Mouse (Mus musculus): ENCODE data around the gene Chmp5.
"Not testable (repeated sequence)": the region's sequence is repeated elsewhere in the genome, so short reads cannot be mapped to it uniquely, and the experiment has no call there.

Gene Chmp5

GRCm38 (mm10) chr4:40948160-40948708 lies at the start of gene Chmp5, which contains the start of gene Bag1:
TSS of gene Chmp5 (plus strand) at chr4:40948407.
TSS of gene Bag1 (minus strand) at chr4:40948294.
- DNase-seq (ENCODE audit: low read depth, low spot score): peak; percentile 99

GRCm38 (mm10) chr4:40898476-40899044 lies 49.6 kb upstream of the Chmp5 start:
- DNase-seq (ENCODE audit: low read depth, low spot score): no peak

- no peak for DNase-seq (ENCODE audit: low read depth, low spot score)
Measured at GRCm38 (mm10) chr4:40899264-40899663, 48.9 kb upstream of the Chmp5 start.

- DNase-seq (ENCODE audit: low read depth, low spot score): no peak
Measured at GRCm38 (mm10) chr4:40900071-40900470, 48.1 kb upstream of the Chmp5 start.

GRCm38 (mm10) chr4:40900612-40901011 lies 47.6 kb upstream of the Chmp5 start:
- no peak for DNase-seq (ENCODE audit: low read depth, low spot score)

GRCm38 (mm10) chr4:40906298-40906697 lies 41.9 kb upstream of the Chmp5 start:
- peak; percentile 12 for DNase-seq (ENCODE audit: low read depth, low spot score)

GRCm38 (mm10) chr4:40908261-40908969 lies 39.8 kb upstream of the Chmp5 start:
- no peak for DNase-seq (ENCODE audit: low read depth, low spot score)

GRCm38 (mm10) chr4:40914287-40914867 lies 33.8 kb upstream of the Chmp5 start:
- DNase-seq (ENCODE audit: low read depth, low spot score): no peak

GRCm38 (mm10) chr4:40915947-40916346 lies 32.3 kb upstream of the Chmp5 start:
- no peak for DNase-seq (ENCODE audit: low read depth, low spot score)

GRCm38 (mm10) chr4:40916592-40917155 lies 31.5 kb upstream of the Chmp5 start:
- no peak for DNase-seq (ENCODE audit: low read depth, low spot score)

- no peak for DNase-seq (ENCODE audit: low read depth, low spot score)
Measured at GRCm38 (mm10) chr4:40919785-40920184, 28.4 kb upstream of the Chmp5 start, which contains the start of gene Spink4. TSS of gene Spink4 (plus strand) at chr4:40920052.

GRCm38 (mm10) chr4:40920576-40920975 lies 27.6 kb upstream of the Chmp5 start:
- DNase-seq (ENCODE audit: low read depth, low spot score): peak; percentile 41

- DNase-seq (ENCODE audit: low read depth, low spot score): no peak
Measured at GRCm38 (mm10) chr4:40921288-40921687, 26.9 kb upstream of the Chmp5 start.

GRCm38 (mm10) chr4:40923087-40923651 lies 25.0 kb upstream of the Chmp5 start:
- DNase-seq (ENCODE audit: low read depth, low spot score): no peak

- no peak for DNase-seq (ENCODE audit: low read depth, low spot score)
Measured at GRCm38 (mm10) chr4:40925568-40925967, 22.6 kb upstream of the Chmp5 start.

GRCm38 (mm10) chr4:40929046-40929445 lies 19.2 kb upstream of the Chmp5 start:
- DNase-seq (ENCODE audit: low read depth, low spot score): no peak

GRCm38 (mm10) chr4:40933694-40934093 lies 14.5 kb upstream of the Chmp5 start:
- no peak for DNase-seq (ENCODE audit: low read depth, low spot score)

- DNase-seq (ENCODE audit: low read depth, low spot score): not testable (repeated sequence)
Measured at GRCm38 (mm10) chr4:40934369-40934768, 13.8 kb upstream of the Chmp5 start.

GRCm38 (mm10) chr4:40936175-40936839 lies 11.9 kb upstream of the Chmp5 start:
- peak; percentile 54 for DNase-seq (ENCODE audit: low read depth, low spot score)

GRCm38 (mm10) chr4:40938793-40939192 lies 9.4 kb upstream of the Chmp5 start:
- no peak for DNase-seq (ENCODE audit: low read depth, low spot score)

GRCm38 (mm10) chr4:40943651-40944050 lies 4.6 kb upstream of the Chmp5 start:
- DNase-seq (ENCODE audit: low read depth, low spot score): no peak

Measured in telencephalon, adult 2 months (tissue).